Mouse (Mus musculus) CH12.LX (cell line): Measurements from ENCODE around the gene Adsl.

ENCODE experiments used
- BHLHE40 ChIP-seq: IDR thresholded peaks from 2 replicates; pipeline ENCODE4 v1.6.1; 2011; ENCODE audit warnings: mild to moderate bottlenecking, low read depth, low read length, improper control_type of control experiment
- CTCF ChIP-seq, 2 experiments: IDR thresholded peaks in 1 of 2; conservative IDR thresholded peaks in 1 of 2; 2 replicates each; pipeline ENCODE4 v1.5.1; 2011 to 2012; ENCODE audit warnings: low read depth in 2 of 2, low read length in 2 of 2, improper control_type of control experiment in 1 of 2, inconsistent platforms in 1 of 2, mild to moderate bottlenecking in 1 of 2, moderate library complexity in 1 of 2
- ELF1 ChIP-seq: IDR thresholded peaks from 2 replicates; pipeline ENCODE4 v1.6.1; 2014; ENCODE audit warnings: low read depth, mild to moderate bottlenecking, inconsistent platforms, low read length, improper control_type of control experiment
- EP300 ChIP-seq: IDR thresholded peaks from 2 replicates; pipeline ENCODE4 v1.6.1; 2011; ENCODE audit warnings: low read length, improper control_type of control experiment
- IRF4 ChIP-seq: IDR thresholded peaks from 2 replicates; pipeline ENCODE4 v1.6.1; 2014; ENCODE audit warnings: low read depth, mild to moderate bottlenecking, inconsistent platforms, low read length, improper control_type of control experiment
- JUND ChIP-seq: conservative IDR thresholded peaks from 2 replicates; pipeline ENCODE4 v1.6.1; 2011; ENCODE audit warnings: low read depth, low read length, improper control_type of control experiment
- MAX ChIP-seq: IDR thresholded peaks from 2 replicates; pipeline ENCODE4 v1.6.1; 2011; ENCODE audit warnings: low read length, improper control_type of control experiment
- MAZ ChIP-seq: IDR thresholded peaks from 2 replicates; pipeline ENCODE4 v1.6.1; 2012; ENCODE audit warnings: low read depth, mild to moderate bottlenecking, inconsistent platforms, low read length, improper control_type of control experiment, moderate library complexity
- MXI1 ChIP-seq: IDR thresholded peaks from 2 replicates; pipeline ENCODE4 v1.6.1; 2011; ENCODE audit warnings: mild to moderate bottlenecking, low read depth, low read length, improper control_type of control experiment
- MYC ChIP-seq: IDR thresholded peaks from 2 replicates; pipeline ENCODE4 v1.6.1; 2011; ENCODE audit warnings: low read depth, mild to moderate bottlenecking, improper control_type of control experiment, low read length
- POLR2A ChIP-seq: IDR thresholded peaks from 2 replicates; pipeline ENCODE4 v1.6.1; 2011; ENCODE audit warnings: low read depth, mild to moderate bottlenecking, improper control_type of control experiment, low read length
- UBTF ChIP-seq: IDR thresholded peaks from 2 replicates; pipeline ENCODE4 v1.6.1; 2012; ENCODE audit warnings: low read depth, mild to moderate bottlenecking, inconsistent platforms, low read length, improper control_type of control experiment, moderate library complexity
- USF1 ChIP-seq: IDR thresholded peaks from 2 replicates; pipeline ENCODE4 v1.6.1; 2014; ENCODE audit warnings: low read depth, mild to moderate bottlenecking, inconsistent platforms, low read length, improper control_type of control experiment

DNA sequence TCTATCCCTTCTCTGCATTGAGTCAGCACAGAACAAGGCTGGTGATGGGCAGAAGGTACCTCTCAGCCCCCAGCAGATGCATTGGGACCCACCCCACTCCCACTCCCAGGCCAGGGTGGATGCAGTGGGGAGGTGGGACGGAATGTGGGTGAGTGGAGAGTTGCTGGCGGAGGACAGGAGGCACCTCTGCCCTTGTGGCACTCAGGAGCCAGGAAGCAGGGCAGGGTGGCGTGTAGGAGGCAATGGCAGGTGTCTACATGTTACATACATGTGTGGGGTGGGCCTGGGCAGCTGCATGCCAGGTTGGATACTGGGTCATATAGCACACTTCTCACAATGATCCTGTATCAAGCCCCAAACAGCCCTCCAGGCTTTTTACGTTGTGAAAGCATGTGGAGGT is 64.1 kb downstream of the Adsl start:
- TF ChIP-seq POLR2A (no peak), JUND (no peak), CTCF (conservative IDR thresholded peaks at IDR 0.05 in 1 of 2, IDR thresholded peaks at IDR 0.05 in 1 of 2; ENCODE audit: low read depth in 2 of 2, low read length in 2 of 2) (no peak), ELF1 (no peak), MXI1 (no peak), MYC (no peak), MAX (no peak), IRF4 (no peak), BHLHE40 (no peak), EP300 (no peak), UBTF (no peak), USF1 (no peak), MAZ (no peak)
